Mouse (Mus musculus) hindbrain, embryonic 16.5 days (tissue): ENCODE data around the gene Xlr. TPM values are rescaled to one million over a fixed set of nuclear protein-coding genes. Genes with fewer than 3 reads are reported as not detected.
"Not testable (repeated sequence)": the region's sequence is repeated elsewhere in the genome, so short reads cannot be mapped to it uniquely, and the experiment has no call there.

Experiments used
- ATAC-seq: fragments of 200-750 bp; cut with Nextera tagmentation; 2 replicates; pipeline ENCODE4 v1.8.0; 2017; ENCODE audit warnings: moderate TSS enrichment, moderate library complexity
- H3K27ac ChIP-seq: fragments of 300-500 bp; sonication (generic); 2 replicates; pipeline ENCODE4 v1.5.1; 2014; ENCODE audit warnings: low read depth, mild to moderate bottlenecking, control low read depth, low read length, moderate library complexity
- H3K27me3 ChIP-seq: fragments of 300-500 bp; sonication (generic); replicated peaks from 2 replicates; pipeline ENCODE4 v1.6.1; 2014; ENCODE audit warnings: low read length; ENCODE audit not compliant: control insufficient read depth, insufficient read depth
- H3K36me3 ChIP-seq: fragments of 300-500 bp; sonication (generic); 2 replicates; pipeline ENCODE4 v1.6.1; 2014; ENCODE audit warnings: mild to moderate bottlenecking, low read length, moderate library complexity, mixed read lengths; ENCODE audit not compliant: control insufficient read depth, insufficient read depth
- H3K4me1 ChIP-seq: fragments of 300-500 bp; sonication (generic); 2 replicates; pipeline ENCODE4 v1.6.1; 2014; ENCODE audit warnings: low read depth, low read length; ENCODE audit not compliant: control insufficient read depth, insufficient read depth
- H3K4me2 ChIP-seq: fragments of 300-500 bp; sonication (generic); 2 replicates; pipeline ENCODE4 v1.6.1; 2014; ENCODE audit warnings: mild to moderate bottlenecking, low read length, control low read depth, moderate library complexity
- H3K4me3 ChIP-seq: fragments of 300-500 bp; sonication (generic); 2 replicates; pipeline ENCODE4 v1.5.1; 2014; ENCODE audit warnings: mild to moderate bottlenecking, low read length, control low read depth, moderate library complexity
- H3K9ac ChIP-seq: fragments of 300-500 bp; sonication (generic); 2 replicates; pipeline ENCODE4 v1.6.1; 2014; ENCODE audit warnings: low read depth, mild to moderate bottlenecking, control low read depth, low read length, moderate library complexity
- H3K9me3 ChIP-seq: fragments of 300-500 bp; sonication (generic); 2 replicates; pipeline ENCODE4 v1.6.1; 2014; ENCODE audit warnings: mild to moderate bottlenecking, low read length, moderate library complexity; ENCODE audit not compliant: control insufficient read depth
- WGBS: fragments of 180-500 bp; shearing (Covaris S2); extraction: QIAGEN DNeasy Blood & Tissue Kit; methylation state at CpG from one replicate; pipeline ENCODE4 v1.1.7; 2014; 5-methylcytosine and 5-hydroxymethylcytosine counted together
- polyA plus RNA-seq: library from polyadenylated mRNA; unstranded; fragments of >200 nt; fragmentation: Nextera tagmentation; extraction: Ambion mirVana; gene quantifications from 2 replicates; pipeline ENCODE4 v1.2.1, GENCODE M21; 2015

The Xlr gene
- 1.7 and 1.9 TPM in 2 replicates for polyA plus RNA-seq

DNA sequence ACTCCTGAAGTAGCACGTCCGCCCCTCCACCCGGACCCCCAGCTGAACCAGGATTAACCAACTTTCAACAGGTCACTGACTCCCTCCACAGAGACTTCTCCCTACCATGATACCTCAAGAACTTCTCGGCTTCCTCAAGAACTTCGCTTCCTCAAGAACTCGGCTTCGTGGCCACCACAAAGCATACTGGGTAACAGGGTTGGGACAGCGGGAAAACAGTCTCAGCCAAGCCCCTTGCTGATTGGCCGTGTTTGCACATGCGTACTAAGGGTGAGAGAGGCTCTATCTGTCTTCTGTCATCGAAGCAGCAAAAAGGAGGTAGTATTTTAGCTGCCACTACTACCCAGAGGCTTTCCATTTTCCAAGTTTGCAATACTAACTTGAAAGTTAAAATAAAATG, at the start of gene Xlr:
TSS of gene Xlr (minus strand) at position 188 of the 400 bp plus-strand sequence.
- not testable (repeated sequence) for H3K27ac ChIP-seq, H3K4me1 ChIP-seq, H3K9ac ChIP-seq, H3K4me2 ChIP-seq, H3K4me3 ChIP-seq, H3K36me3 ChIP-seq, ATAC-seq, H3K27me3 ChIP-seq, H3K9me3 ChIP-seq
- WGBS = 90% methylated on average over 9 of the region's 11 CpGs

DNA sequence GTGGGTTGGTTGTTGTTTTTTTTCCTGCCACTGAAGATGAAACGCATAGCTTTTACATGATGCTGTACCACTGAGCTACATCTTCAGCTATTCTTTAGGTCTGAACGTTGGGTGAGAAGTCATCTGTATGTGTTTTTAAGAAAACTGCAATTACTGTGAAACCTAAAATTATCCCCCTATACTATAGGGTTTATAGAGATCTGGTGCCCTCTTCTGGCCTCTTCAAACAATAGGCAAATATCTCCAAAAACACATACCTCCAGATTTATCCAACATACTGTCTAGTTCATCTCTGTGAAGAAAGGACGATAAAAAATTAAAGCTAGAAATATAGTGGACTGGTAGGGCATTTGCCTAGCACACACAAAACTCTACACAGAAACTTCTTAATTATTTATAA, 1.6 kb upstream of the Xlr start:
- Histone ChIP-seq H3K4me2 (no peak overlapping the region), H3K9ac (no peak overlapping the region), H3K4me1 (no peaks in the 10 kb centered on the region), H3K9me3 (no peaks in the 10 kb centered on the region), H3K27me3 (no peaks in the 10 kb centered on the region), H3K36me3 (no peaks in the 10 kb centered on the region), H3K27ac (no peak overlapping the region), H3K4me3 (no peak overlapping the region)
- 41% methylated on average over 3 of the region's 3 CpGs for WGBS
- no peak for ATAC-seq

DNA sequence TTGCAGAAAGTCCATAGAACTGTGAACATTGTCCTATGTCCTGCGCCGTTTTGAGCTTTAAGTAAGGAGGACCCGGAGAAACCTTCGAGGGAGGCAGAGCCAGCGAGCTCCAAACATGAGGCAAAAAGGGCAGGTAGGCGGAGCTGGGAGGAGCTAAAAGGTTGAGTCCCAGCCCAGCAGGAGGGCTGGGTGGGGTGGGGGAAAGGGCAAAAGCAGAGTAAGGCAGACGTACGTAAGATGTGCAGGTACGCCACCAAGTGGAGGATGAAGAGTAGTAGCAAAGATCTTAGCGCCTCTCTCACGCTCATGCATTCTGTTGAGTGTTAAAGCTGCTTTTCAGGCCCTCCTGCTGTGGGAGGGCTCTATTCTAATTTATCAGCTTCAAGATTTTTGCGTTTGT, 21.2 kb downstream of the Xlr start, which contains the start of gene Zfp36l3:
TSS of gene Zfp36l3 (minus strand) at position 119 of the 400 bp plus-strand sequence.
- no peak within 1 kb of the TSS for H3K27ac ChIP-seq
- H3K4me2 ChIP-seq = no peak within 1 kb of the TSS
- no peaks in the 10 kb centered on the region for H3K4me1 ChIP-seq
- ATAC-seq = no peak
- H3K27me3 ChIP-seq = no peaks in the 10 kb centered on the region
- H3K9me3 ChIP-seq = peaks cover 2% of the 10 kb centered on the region; the same call in 1 of the 2 replicates
- no peaks in the 10 kb centered on the region for H3K36me3 ChIP-seq
- H3K4me3 ChIP-seq = no peak within 1 kb of the TSS
- no peak within 1 kb of the TSS for H3K9ac ChIP-seq
- 94% methylated on average over 12 of the region's 12 CpGs for WGBS

DNA sequence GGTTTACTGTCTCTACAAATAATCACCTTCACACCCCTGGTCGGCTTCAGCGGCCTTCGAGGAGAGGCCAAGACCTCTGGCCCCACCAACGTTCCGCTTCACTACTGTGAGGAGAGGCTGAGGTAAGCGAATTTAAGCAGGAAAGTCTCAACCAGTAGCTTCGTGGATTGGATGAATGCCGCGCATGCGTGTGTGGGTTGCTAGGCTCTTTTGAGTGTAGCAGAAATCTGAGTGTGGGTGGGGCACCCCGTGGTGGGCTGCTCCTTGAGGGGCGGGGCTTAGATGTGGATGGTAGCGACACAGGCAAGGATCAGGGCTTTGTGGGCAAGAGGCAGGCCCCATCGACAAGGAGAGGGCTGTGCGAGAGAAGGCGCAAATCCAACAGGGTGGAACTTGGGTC, 39.8 kb downstream of the Xlr start, which contains the start of gene 1700013H16Rik:
TSS of gene 1700013H16Rik (minus strand) at position 96 of the 400 bp plus-strand sequence.
- Histone ChIP-seq H3K4me1 (no peaks in the 10 kb centered on the region), H3K9ac (no peak within 1 kb of the TSS), H3K27me3 (no peaks in the 10 kb centered on the region), H3K36me3 (no peaks in the 10 kb centered on the region), H3K27ac (no peak within 1 kb of the TSS), H3K4me2 (no peak within 1 kb of the TSS), H3K9me3 (peaks cover 11% of the 10 kb centered on the region; the same call in 1 of the 2 replicates), H3K4me3 (no peak within 1 kb of the TSS)
- 93% methylated on average over 16 of the region's 16 CpGs for WGBS
- no peak for ATAC-seq

DNA sequence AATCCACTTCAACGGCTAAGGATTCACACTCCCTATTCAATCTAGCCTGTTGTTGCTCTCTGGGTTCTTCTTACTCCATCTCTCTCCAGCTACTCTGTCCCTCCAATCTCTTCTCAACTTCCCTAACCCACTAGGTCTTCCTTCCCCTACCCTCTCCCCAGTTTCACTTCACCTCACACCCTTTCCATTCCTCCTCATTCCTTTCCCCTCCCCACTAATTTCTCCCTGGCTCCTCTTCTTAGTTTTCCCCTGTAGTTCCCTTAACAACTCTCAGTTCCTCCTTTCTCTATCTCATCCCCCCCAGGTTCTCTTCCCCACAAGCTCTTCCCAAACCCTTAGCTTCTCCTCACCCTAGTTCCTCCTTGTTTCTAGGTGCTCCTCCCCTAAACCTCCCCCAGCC, 44.7 kb downstream of the Xlr start:
- Histone ChIP-seq H3K4me2 (no peak overlapping the region), H3K27ac (no peak overlapping the region), H3K27me3 (no peaks in the 10 kb centered on the region), H3K4me3 (no peak overlapping the region), H3K4me1 (no peaks in the 10 kb centered on the region), H3K9me3 (peaks cover 10% of the 10 kb centered on the region; the same call in 1 of the 2 replicates), H3K36me3 (no peaks in the 10 kb centered on the region), H3K9ac (no peak overlapping the region)
- 89% methylated on average over 1 of the region's 1 CpGs for WGBS
- ATAC-seq = no peak

DNA sequence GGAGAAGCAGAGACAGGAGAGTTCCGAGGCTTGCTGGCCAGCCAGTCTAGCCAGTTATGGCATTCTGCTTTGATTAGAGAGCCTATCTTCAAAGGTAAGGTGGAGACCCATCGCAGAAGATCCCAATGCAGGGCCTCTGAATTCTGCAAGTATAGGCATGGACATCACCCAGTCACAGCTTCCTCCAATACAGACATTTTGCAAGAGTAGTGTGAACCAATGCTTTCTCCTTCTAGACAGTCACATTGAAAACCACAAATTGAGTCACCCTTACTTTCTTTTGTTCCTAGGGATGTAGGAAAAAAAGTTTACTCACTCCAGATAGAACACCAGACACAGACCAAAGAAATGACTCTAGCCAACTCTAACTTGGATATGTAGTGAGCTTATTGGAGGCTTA, 68.5 kb downstream of the Xlr start:
- no peaks in the 10 kb centered on the region for H3K9me3 ChIP-seq
- no peak overlapping the region for H3K27ac ChIP-seq
- no peak overlapping the region for H3K4me3 ChIP-seq
- no peaks in the 10 kb centered on the region for H3K4me1 ChIP-seq
- WGBS = 92% methylated on average over 2 of the region's 2 CpGs
- no peaks in the 10 kb centered on the region for H3K36me3 ChIP-seq
- ATAC-seq = no peak
- H3K4me2 ChIP-seq = no peak overlapping the region
- no peak overlapping the region for H3K9ac ChIP-seq
- no peaks in the 10 kb centered on the region for H3K27me3 ChIP-seq

Other genes starting within 250 kb of the Xlr start
- 213 and 235 TPM in 2 replicates for gene Rtl8c, start 189.7 kb downstream of the Xlr start, polyA plus RNA-seq
- 0.63 TPM in 1 of 2 replicates, not detected in the other for gene Gm14597, start 188.7 kb downstream of the Xlr start, polyA plus RNA-seq
- gene Rtl8a, start 154.0 kb downstream of the Xlr start, polyA plus RNA-seq = 223 and 232 TPM in 2 replicates
- gene Rtl8b, start 127.3 kb downstream of the Xlr start, polyA plus RNA-seq = 179 and 188 TPM in 2 replicates
- gene 4930502E18Rik, start 72.9 kb downstream of the Xlr start, polyA plus RNA-seq = 0.11 and 0.28 TPM in 2 replicates
- gene 1700013H16Rik, start 39.9 kb downstream of the Xlr start, polyA plus RNA-seq = not detected in 2 replicates
- gene Zfp36l3, start 21.3 kb downstream of the Xlr start, polyA plus RNA-seq = not detected in 2 replicates